Mouse (Mus musculus) stomach, embryonic 16.5 days (tissue): ENCODE results near the gene Pdpk1. TPM values are rescaled to one million over a fixed set of nuclear protein-coding genes. Genes with fewer than 3 reads are reported as not detected.

ENCODE experiments used
- ATAC-seq: fragments of 200-750 bp; cut with Nextera tagmentation; 2 replicates; pipeline ENCODE4 v1.8.0; 2017; ENCODE audit warnings: moderate number of reproducible peaks, moderate TSS enrichment; ENCODE audit not compliant: insufficient read depth, low FRiP score
- H3K27ac ChIP-seq: fragments of 300-500 bp; sonication (generic); 2 replicates; pipeline ENCODE4 v1.5.1; 2014; ENCODE audit warnings: low read length
- H3K27me3 ChIP-seq: fragments of 300-500 bp; sonication (generic); 2 replicates; pipeline ENCODE4 v1.6.1; 2014; ENCODE audit warnings: low read length, control low read depth, mixed read lengths; ENCODE audit not compliant: control insufficient read depth, insufficient read depth
- H3K36me3 ChIP-seq: fragments of 300-500 bp; sonication (generic); 2 replicates; pipeline ENCODE4 v1.6.1; 2014; ENCODE audit warnings: low read length; ENCODE audit not compliant: control insufficient read depth, insufficient read depth
- H3K4me1 ChIP-seq: fragments of 300-500 bp; sonication (generic); 2 replicates; pipeline ENCODE4 v1.6.1; 2014; ENCODE audit warnings: low read length, control low read depth, mixed read lengths; ENCODE audit not compliant: control insufficient read depth, insufficient read depth
- H3K4me2 ChIP-seq: fragments of 300-500 bp; sonication (generic); 2 replicates; pipeline ENCODE4 v1.6.1; 2014; ENCODE audit warnings: low read depth, low read length, mixed read lengths
- H3K4me3 ChIP-seq: fragments of 300-500 bp; sonication (generic); replicated peaks from 2 replicates; pipeline ENCODE4 v1.5.1; 2014; ENCODE audit warnings: mild to moderate bottlenecking, low read length
- H3K9ac ChIP-seq: fragments of 300-500 bp; sonication (generic); 2 replicates; pipeline ENCODE4 v1.6.1; 2014; ENCODE audit warnings: low read length
- H3K9me3 ChIP-seq: fragments of 300-500 bp; sonication (generic); replicated peaks from 2 replicates; pipeline ENCODE4 v1.6.1; 2016; ENCODE audit warnings: low read length, control low read depth; ENCODE audit not compliant: control insufficient read depth
- WGBS: fragments of 180-500 bp; shearing (Covaris S2); extraction: QIAGEN DNeasy Blood & Tissue Kit; methylation state at CpG from one replicate; pipeline ENCODE4 v1.1.7; 2014; 5-methylcytosine and 5-hydroxymethylcytosine counted together
- polyA plus RNA-seq: library from polyadenylated mRNA; unstranded; fragments of >200 nt; fragmentation: Nextera tagmentation; extraction: Ambion mirVana; gene quantifications from 2 replicates; pipeline ENCODE4 v1.2.1, GENCODE M21; 2015

Gene Pdpk1
- polyA plus RNA-seq, 1 experiment from 2014 or later = 38.6 TPM

DNA sequence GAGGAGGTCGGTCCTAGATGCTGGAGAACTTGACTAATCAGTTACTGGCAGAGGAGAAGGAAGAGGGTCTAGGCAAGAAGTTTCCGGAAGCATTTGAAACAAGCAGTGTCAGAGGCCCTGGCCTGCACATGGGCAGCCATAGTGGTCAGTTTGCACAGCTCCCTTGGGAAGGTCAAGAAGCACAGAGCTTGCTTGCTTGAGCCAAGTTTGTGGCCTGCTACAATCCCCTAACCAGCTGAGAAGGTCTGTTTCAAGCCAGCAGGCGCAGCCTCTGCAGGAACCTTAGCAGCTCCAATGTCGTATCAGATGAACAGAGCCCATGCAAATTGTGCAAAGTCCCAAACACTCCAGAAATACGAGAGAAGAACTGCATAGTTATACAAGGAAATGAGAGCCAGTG, 102.7 kb downstream of the Pdpk1 start:
- no peaks in the 10 kb centered on the region for H3K9me3 ChIP-seq
- no peak overlapping the region for H3K4me2 ChIP-seq
- H3K9ac ChIP-seq = no peak overlapping the region
- H3K4me3 ChIP-seq = no peak overlapping the region
- no peak overlapping the region for H3K27ac ChIP-seq
- H3K4me1 ChIP-seq = no peaks in the 10 kb centered on the region
- ATAC-seq = no peak
- no peaks in the 10 kb centered on the region for H3K27me3 ChIP-seq
- 74% methylated on average over 5 of the region's 5 CpGs for WGBS
- H3K36me3 ChIP-seq = peaks cover 15% of the 10 kb centered on the region; the same call in 1 of the 2 replicates

DNA sequence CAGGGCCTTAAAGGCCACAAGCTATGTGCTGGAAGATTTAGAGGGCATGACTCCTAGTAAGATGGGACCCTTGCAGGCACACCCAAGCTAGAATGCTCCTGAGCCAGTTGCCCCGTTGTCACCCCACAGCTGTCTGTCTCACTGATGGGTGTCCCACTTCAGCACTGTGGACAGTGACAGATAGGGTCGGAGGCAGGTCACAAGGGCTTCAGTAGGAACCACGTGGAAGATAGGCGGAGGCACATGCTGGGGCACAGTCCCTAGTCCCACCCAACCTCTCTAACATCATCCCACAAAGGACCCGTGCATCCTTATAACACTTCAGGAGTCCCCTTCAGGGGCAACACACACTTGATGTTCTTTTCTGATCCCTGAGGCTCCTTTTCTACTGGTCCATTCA, 104.7 kb downstream of the Pdpk1 start:
- no peak overlapping the region for H3K4me3 ChIP-seq
- no peaks in the 10 kb centered on the region for H3K4me1 ChIP-seq
- H3K4me2 ChIP-seq = no peak overlapping the region
- 31% methylated on average over 5 of the region's 5 CpGs for WGBS
- H3K9ac ChIP-seq = no peak overlapping the region
- no peak overlapping the region for H3K27ac ChIP-seq
- no peaks in the 10 kb centered on the region for H3K27me3 ChIP-seq
- H3K36me3 ChIP-seq = peaks cover 12% of the 10 kb centered on the region; the same call in 1 of the 2 replicates
- ATAC-seq = no peak
- no peaks in the 10 kb centered on the region for H3K9me3 ChIP-seq

DNA sequence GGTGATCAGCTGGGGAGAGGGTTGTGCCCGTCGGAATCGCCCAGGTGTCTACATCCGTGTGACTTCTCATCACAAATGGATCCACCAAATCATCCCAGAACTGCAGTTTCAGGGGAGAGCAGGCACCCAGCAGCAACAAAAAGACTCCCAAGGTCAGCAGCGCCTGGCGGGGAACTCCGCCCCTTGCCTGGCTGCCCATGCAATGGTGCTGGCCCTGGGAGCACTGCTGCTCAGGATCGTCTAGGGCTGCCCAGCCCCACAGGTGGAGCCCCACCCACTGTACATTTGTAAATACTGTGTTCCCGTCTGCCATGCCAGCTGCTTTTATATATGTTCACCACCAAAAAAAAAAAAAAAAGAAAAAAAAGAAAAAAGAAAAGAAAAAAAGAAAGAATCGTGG, 105.1 kb downstream of the Pdpk1 start:
- Histone ChIP-seq H3K4me2 (no peak overlapping the region), H3K9me3 (no peaks in the 10 kb centered on the region), H3K9ac (no peak overlapping the region), H3K27ac (no peak overlapping the region), H3K36me3 (peaks cover 12% of the 10 kb centered on the region; the same call in 1 of the 2 replicates), H3K4me1 (no peaks in the 10 kb centered on the region), H3K27me3 (no peaks in the 10 kb centered on the region), H3K4me3 (no peak overlapping the region)
- 71% methylated on average over 10 of the region's 10 CpGs for WGBS
- ATAC-seq = no peak

DNA sequence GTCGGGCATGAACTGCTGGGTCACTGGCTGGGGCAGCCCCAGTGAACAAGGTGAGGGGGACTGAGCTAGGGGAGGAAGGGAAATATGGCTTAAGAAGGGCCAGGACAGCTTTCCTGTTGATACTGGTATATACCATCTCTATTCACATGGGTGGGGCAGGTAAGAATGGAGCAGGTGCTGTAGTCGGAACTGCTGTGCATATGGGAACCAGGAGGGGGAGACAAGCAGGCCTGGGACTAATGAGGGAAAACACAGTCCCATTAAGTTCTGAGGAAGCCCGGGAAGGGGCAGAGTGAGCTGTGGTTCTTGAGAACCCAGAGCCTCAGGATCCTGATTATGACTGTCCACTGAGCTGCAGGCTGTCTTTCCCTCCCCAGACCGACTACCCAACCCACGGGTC, 106.2 kb downstream of the Pdpk1 start:
- Histone ChIP-seq H3K4me1 (no peaks in the 10 kb centered on the region), H3K27ac (no peak overlapping the region), H3K9ac (no peak overlapping the region), H3K27me3 (no peaks in the 10 kb centered on the region), H3K9me3 (no peaks in the 10 kb centered on the region), H3K36me3 (peaks cover 12% of the 10 kb centered on the region; the same call in 1 of the 2 replicates), H3K4me3 (no peak overlapping the region), H3K4me2 (no peak overlapping the region)
- ATAC-seq = no peak
- WGBS = 47% methylated on average over 5 of the region's 5 CpGs

DNA sequence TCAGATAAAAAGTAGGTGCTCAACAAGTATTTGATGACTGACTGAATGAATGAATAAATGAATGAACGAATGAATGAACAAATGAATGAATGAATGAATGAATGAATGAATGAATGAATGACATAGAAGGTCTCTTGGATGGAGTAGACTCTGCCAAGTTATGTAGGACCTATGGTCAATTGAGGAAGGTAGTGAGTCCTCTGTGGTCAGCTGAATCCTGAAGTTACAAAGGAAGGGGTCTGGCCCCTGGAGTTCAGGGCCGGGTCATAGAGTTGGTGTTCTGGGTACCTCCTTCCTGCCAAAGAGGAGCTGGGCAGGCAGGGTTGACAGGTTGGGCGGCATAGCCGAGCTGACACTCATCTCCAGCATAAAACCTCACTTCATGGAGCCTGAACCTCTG, 112.9 kb downstream of the Pdpk1 start, which contains the start of gene Prss27:
Prss27 (plus strand) TSS at position 301 of the 400 bp plus-strand sequence.
- 63% methylated on average over 4 of the region's 4 CpGs for WGBS
- peak within 1 kb of the TSS; percentile 42; the same call in 1 of the 2 replicates for H3K27ac ChIP-seq

DNA sequence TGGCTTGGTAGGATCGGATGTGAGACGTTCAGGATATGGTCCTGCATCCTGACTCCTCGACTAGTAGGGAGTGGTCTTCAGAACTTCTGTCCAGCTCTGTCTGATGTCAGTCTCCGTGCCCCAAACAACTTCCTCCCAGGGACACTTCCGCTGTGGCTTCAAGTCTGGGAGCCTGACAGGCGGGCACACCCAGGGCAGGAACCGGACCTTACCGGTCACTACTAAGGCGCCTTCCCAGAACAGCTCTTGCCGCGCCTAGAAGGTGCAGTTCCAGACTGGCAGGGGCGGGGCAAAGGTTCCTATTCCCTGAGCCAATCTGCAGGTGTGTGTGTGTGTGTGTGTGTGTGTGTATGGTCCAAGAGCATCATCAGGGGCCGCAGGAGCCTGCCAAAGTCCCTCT, 113.4 kb downstream of the Pdpk1 start:
- no peaks in the 10 kb centered on the region for H3K27me3 ChIP-seq
- H3K36me3 ChIP-seq = no peaks in the 10 kb centered on the region
- peak overlapping the region; percentile 35; the same call in 1 of the 2 replicates for H3K9ac ChIP-seq
- WGBS = 66% methylated on average over 13 of the region's 13 CpGs
- H3K4me3 ChIP-seq = no peak overlapping the region
- ATAC-seq = peak; percentile 81
- H3K4me1 ChIP-seq = peaks cover 5% of the 10 kb centered on the region; the same call in 1 of the 2 replicates
- H3K27ac ChIP-seq = peak overlapping the region; percentile 42; the same call in 1 of the 2 replicates
- H3K9me3 ChIP-seq = no peaks in the 10 kb centered on the region
- no peak overlapping the region for H3K4me2 ChIP-seq

More for the DNA sequence above, 112.9 kb downstream of the Pdpk1 start, which contains the start of gene Prss27:
- peaks cover 5% of the 10 kb centered on the region; the same call in 1 of the 2 replicates for H3K4me1 ChIP-seq
- H3K4me2 ChIP-seq = no peak within 1 kb of the TSS
- H3K9me3 ChIP-seq = no peaks in the 10 kb centered on the region
- ATAC-seq = peak; percentile 12; the same call in 1 of the 2 replicates
- no peaks in the 10 kb centered on the region for H3K27me3 ChIP-seq
- H3K36me3 ChIP-seq = no peaks in the 10 kb centered on the region
- peak within 1 kb of the TSS; percentile 35 for H3K9ac ChIP-seq
- no peak within 1 kb of the TSS for H3K4me3 ChIP-seq

DNA sequence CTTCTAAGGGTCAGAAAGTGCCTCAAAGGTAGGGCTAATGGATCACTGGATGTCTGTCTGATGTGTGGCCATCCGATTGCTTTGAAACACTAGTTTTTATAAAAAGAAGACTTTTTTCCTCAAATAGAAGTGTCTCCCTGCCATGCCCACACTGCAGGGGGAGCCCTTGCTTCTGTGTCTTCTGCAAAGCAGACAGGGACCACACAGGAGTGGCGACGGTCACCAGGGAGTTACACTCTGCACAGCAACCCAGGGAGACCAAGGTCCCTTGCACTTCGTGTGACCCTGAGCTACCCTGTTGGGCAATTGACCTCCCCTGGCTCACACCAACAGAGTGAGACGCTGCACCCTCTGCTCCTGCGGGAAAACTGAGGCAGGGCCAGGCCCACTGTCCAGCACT, 113.8 kb downstream of the Pdpk1 start:
- Histone ChIP-seq H3K9me3 (no peaks in the 10 kb centered on the region), H3K4me2 (no peak overlapping the region), H3K4me1 (peaks cover 5% of the 10 kb centered on the region; the same call in 1 of the 2 replicates), H3K27ac (peak overlapping the region; percentile 42; the same call in 1 of the 2 replicates), H3K9ac (peak overlapping the region; percentile 35; the same call in 1 of the 2 replicates), H3K36me3 (no peaks in the 10 kb centered on the region), H3K27me3 (no peaks in the 10 kb centered on the region), H3K4me3 (no peak overlapping the region)
- peak; percentile 14; the same call in 1 of the 2 replicates for ATAC-seq
- 68% methylated on average over 6 of the region's 6 CpGs for WGBS

DNA sequence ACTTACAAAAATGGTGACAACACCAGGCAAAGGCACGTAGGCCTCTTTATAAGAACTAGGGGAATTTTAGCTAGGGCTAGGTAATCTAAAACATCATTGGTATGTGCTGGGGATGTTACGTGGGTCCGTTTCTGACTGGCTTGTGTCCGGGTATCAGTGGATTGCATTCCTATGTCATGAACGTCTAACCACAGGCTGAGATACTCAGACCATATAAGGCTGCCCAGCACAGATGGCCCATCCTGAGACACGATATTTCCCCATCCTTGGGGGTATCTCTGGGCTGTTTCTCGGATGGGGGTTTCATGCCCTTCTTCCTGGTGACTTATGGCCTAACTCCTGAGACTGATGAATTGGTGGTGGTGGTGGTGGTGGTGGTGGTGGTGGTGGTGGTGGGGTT, 115.6 kb downstream of the Pdpk1 start:
- Histone ChIP-seq H3K27ac (no peak overlapping the region), H3K4me2 (no peak overlapping the region), H3K4me1 (peaks cover 5% of the 10 kb centered on the region; the same call in 1 of the 2 replicates), H3K9me3 (no peaks in the 10 kb centered on the region), H3K36me3 (no peaks in the 10 kb centered on the region), H3K9ac (no peak overlapping the region), H3K27me3 (no peaks in the 10 kb centered on the region), H3K4me3 (no peak overlapping the region)
- no peak for ATAC-seq
- 63% methylated on average over 7 of the region's 7 CpGs for WGBS

DNA sequence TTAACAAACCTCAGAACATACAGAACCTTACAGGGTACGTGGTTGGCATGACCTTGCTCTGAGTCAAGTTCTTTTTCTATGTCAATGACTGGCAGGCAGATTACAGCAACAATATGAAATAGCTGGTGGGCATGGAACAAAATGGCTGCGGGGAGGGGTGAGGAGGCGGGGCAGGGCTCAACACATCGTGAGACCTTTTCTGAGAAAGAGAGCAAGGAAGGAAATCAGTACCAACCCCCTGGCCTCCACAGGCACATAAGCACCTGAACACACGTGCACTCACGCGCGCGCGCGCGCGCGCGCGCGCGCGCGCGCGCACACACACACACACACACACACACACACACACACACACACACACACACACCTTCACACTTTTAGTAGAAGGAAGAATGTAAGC, 120.2 kb downstream of the Pdpk1 start:
- H3K9me3 ChIP-seq = no peaks in the 10 kb centered on the region
- ATAC-seq = no peak

More for the DNA sequence above, 120.2 kb downstream of the Pdpk1 start:
- Histone ChIP-seq H3K27ac (no peak overlapping the region), H3K36me3 (no peaks in the 10 kb centered on the region), H3K9ac (no peak overlapping the region), H3K4me3 (no peak overlapping the region), H3K4me2 (no peak overlapping the region), H3K27me3 (no peaks in the 10 kb centered on the region), H3K4me1 (no peaks in the 10 kb centered on the region)
- WGBS = 82% methylated on average over 10 of the region's 22 CpGs
